Mouse (Mus musculus) adrenal gland, postnatal 36 days (tissue): ENCODE results near the gene Tpcn1. TPM values are rescaled to one million over a fixed set of nuclear protein-coding genes. Genes with fewer than 3 reads are reported as not detected.

Source experiments
- total RNA-seq, 2 experiments: library from RNA; stranded (reverse); gene quantifications; 2 replicates each; pipeline ENCODE4 v1.2.3; 2021

Tpcn1 gene
- total RNA-seq, 2 experiments from 2014 or later: 34.1 to 36.9 TPM

Other genes with a start within 250 kb of the Tpcn1 start
- not detected for gene Lhx5, start 157.0 kb downstream of the Tpcn1 start, total RNA-seq
- gene Sdsl, start 115.9 kb downstream of the Tpcn1 start, total RNA-seq: 10 to 100 TPM; 82.6 to 82.9 TPM
- gene Sds, start 112.1 kb downstream of the Tpcn1 start, total RNA-seq: 1 to 10 TPM in 1 of 2 experiments, not detected in 1; 1.3 TPM
- 10 to 100 TPM; 86.9 to 87.9 TPM for gene Plbd2, start 85.0 kb downstream of the Tpcn1 start, total RNA-seq
- 10 to 100 TPM; 29.0 to 45.6 TPM for gene Slc8b1, start 77.5 kb downstream of the Tpcn1 start, total RNA-seq
- under 1 TPM; 0.36 to 0.40 TPM for gene Iqcd, start 343 bp upstream of the Tpcn1 start, total RNA-seq
- gene Rita1, start 23.9 kb upstream of the Tpcn1 start, total RNA-seq: 10 to 100 TPM; 15.6 to 15.9 TPM
- 10 to 100 TPM; 50.4 to 51.1 TPM for gene Ddx54, start 24.1 kb upstream of the Tpcn1 start, total RNA-seq
- 1 to 10 TPM in 1 of 2 experiments, not detected in 1; 2.0 TPM for gene Cfap73, start 45.6 kb upstream of the Tpcn1 start, total RNA-seq
- gene Rasal1, start 60.1 kb upstream of the Tpcn1 start, total RNA-seq: 10 to 100 TPM; 10.9 to 14.0 TPM
- 10 to 100 TPM in 1 of 2 experiments, 1 to 10 TPM in 1; 7.6 to 12.0 TPM for gene Dtx1, start 123.3 kb upstream of the Tpcn1 start, total RNA-seq
- gene Oas2, start 161.2 kb upstream of the Tpcn1 start, total RNA-seq: 1 to 10 TPM in 1 of 2 experiments, under 1 TPM in 1; 0.49 to 1.8 TPM
- gene Oas3, start 189.0 kb upstream of the Tpcn1 start, total RNA-seq: under 1 TPM; 0.36 to 0.60 TPM
- not detected for gene Oas1e, start 206.9 kb upstream of the Tpcn1 start, total RNA-seq
- gene Oas1c, start 223.8 kb upstream of the Tpcn1 start, total RNA-seq: 1 to 10 TPM in 1 of 2 experiments, under 1 TPM in 1; 0.40 to 1.7 TPM